13 mouse cellular contexts compared by ENCODE assay signal in the genomic region with DNA sequence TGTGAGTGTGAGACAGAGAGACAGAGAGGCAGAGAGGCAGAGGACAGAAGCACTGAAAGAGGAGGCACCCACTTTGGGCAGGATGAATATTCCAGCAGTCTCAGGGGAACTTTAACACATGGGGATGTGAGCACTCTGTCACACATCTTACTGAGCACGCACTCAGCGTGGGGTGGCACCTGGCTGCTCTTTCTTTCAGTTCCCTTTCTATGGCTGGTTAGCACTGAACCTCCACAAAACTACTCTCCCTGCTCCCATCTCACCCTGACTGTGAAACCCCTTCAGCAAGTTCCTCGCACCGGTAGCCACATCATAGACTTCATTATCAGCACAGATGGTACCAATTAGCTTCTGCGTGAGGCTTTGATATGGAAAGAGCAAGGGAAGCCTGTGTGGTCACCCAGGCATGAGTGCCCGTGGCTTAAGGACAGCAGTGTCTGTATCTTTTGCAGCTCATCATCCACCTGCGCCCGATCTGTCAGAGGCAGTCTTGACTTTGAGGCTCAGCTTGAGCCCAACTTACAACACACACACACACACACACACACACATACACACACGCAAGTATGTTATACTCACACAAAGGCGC. TPM values are rescaled to one million over a fixed set of nuclear protein-coding genes. Genes with fewer than 3 reads are reported as not detected.
DNase-seq lines count a peak whose midpoint lies in the region; ATAC-seq lines count a peak whose summit lies in the region.
"Had no signal": no experiment of that assay in that cellular context is flagged by ENCODE, and none has a peak within 500 bp of the region (broad histone marks: within the 10 kb centered on the region; RNA-seq: fewer than 3 reads in every experiment).

No protein-coding gene starts in this region.

- no peaks in the 10 kb centered on the region for H3K36me3 ChIP-seq in forebrain, embryonic 16.5 days (ENCODE audit: control insufficient read depth, insufficient read depth)
- H3K36me3 ChIP-seq in forebrain, embryonic 10.5 days (replicated peaks) = peaks cover 8% of the 10 kb centered on the region; the same call in 1 of the 2 replicates
- H3K36me3 ChIP-seq in hindbrain, embryonic 14.5 days (replicated peaks; ENCODE audit: control insufficient read depth, insufficient read depth) = peaks cover 5% of the 10 kb centered on the region
- no peaks in the 10 kb centered on the region; the same call in 1 of the 2 replicates for H3K36me3 ChIP-seq in kidney, embryonic 15.5 days

- H3K4me3 ChIP-seq in forebrain, embryonic 16.5 days (replicated peaks; ENCODE audit: low read length) = no peak overlapping the region
- no peak overlapping the region for H3K4me3 ChIP-seq in forebrain, embryonic 10.5 days
- no peak overlapping the region for H3K4me3 ChIP-seq in hindbrain, embryonic 14.5 days (replicated peaks; ENCODE audit: low read length)
- no peak overlapping the region for H3K4me3 ChIP-seq in kidney, embryonic 15.5 days (replicated peaks)

- H3K9ac ChIP-seq in forebrain, embryonic 16.5 days (replicated peaks; ENCODE audit: low read depth, low read length) = no peak overlapping the region
- H3K9ac ChIP-seq in hindbrain, embryonic 14.5 days = no peak overlapping the region
- no peak overlapping the region for H3K9ac ChIP-seq in kidney, embryonic 15.5 days

- H3K27ac ChIP-seq in forebrain, embryonic 16.5 days (ENCODE audit: low read length) = peak overlapping the region; percentile 14; the same call in 1 of the 2 replicates
- H3K27ac ChIP-seq in forebrain, embryonic 10.5 days = no peak overlapping the region
- peak overlapping the region; percentile 59; the same call in 1 of the 2 replicates for H3K27ac ChIP-seq in hindbrain, embryonic 14.5 days
- no peak overlapping the region for H3K27ac ChIP-seq in kidney, embryonic 15.5 days
- H3K27ac ChIP-seq: macrophage had no signal

- no peak for DNase-seq in forebrain, embryonic 10.5 days (ENCODE audit: extremely low spot score, low spot score)
- DNase-seq in thymus, postnatal 4 days = peak; percentile 27
- no peak for DNase-seq in thymus, postnatal 10 days (ENCODE audit: low spot score in 2 of 2)
- DNase-seq in hindbrain, embryonic 14.5 days (ENCODE audit: low spot score) = no peak
- DNase-seq in layer of hippocampus, adult 8-10 months (ENCODE audit: low spot score in 2 of 2) = no peak
- DNase-seq: heart, adult 18-20 months; heart, postnatal 36 days; kidney, adult 8-10 months; layer of hippocampus, adult 9-11 months; right cerebral cortex, adult 18-20 months had no signal

- H3K4me1 ChIP-seq in forebrain, embryonic 16.5 days (replicated peaks; ENCODE audit: control insufficient read depth, insufficient read depth, low read length) = peaks cover 20% of the 10 kb centered on the region
- H3K4me1 ChIP-seq in forebrain, embryonic 10.5 days = peaks cover 36% of the 10 kb centered on the region
- H3K4me1 ChIP-seq in hindbrain, embryonic 14.5 days (replicated peaks; ENCODE audit: control insufficient read depth, insufficient read depth, low read length) = peaks cover 9% of the 10 kb centered on the region; the same call in 1 of the 2 replicates
- H3K4me1 ChIP-seq in kidney, embryonic 15.5 days = 0 out of 2 replicates have a peak, but pooled peaks cover 3% of the 10 kb centered on the region

- peak; percentile 27; the same call in 1 of the 2 replicates for ATAC-seq in forebrain, embryonic 16.5 days
- ATAC-seq in hindbrain, embryonic 14.5 days (ENCODE audit: low FRiP score) = peak; percentile 59
- ATAC-seq in kidney, embryonic 15.5 days (replicated peaks; ENCODE audit: low FRiP score) = no peak

- no peaks in the 10 kb centered on the region for H3K9me3 ChIP-seq in forebrain, embryonic 16.5 days (ENCODE audit: control insufficient read depth, low read length)
- H3K9me3 ChIP-seq in forebrain, embryonic 10.5 days = no peaks in the 10 kb centered on the region
- no peaks in the 10 kb centered on the region for H3K9me3 ChIP-seq in hindbrain, embryonic 14.5 days (ENCODE audit: control insufficient read depth, low read length)
- no peaks in the 10 kb centered on the region for H3K9me3 ChIP-seq in kidney, embryonic 15.5 days (replicated peaks)

- H3K27me3 ChIP-seq in forebrain, embryonic 16.5 days (replicated peaks; ENCODE audit: control insufficient read depth, insufficient read depth, low read length) = no peaks in the 10 kb centered on the region
- no peaks in the 10 kb centered on the region for H3K27me3 ChIP-seq in forebrain, embryonic 10.5 days (ENCODE audit: poor library complexity, severe bottlenecking)
- no peaks in the 10 kb centered on the region for H3K27me3 ChIP-seq in hindbrain, embryonic 14.5 days (ENCODE audit: control insufficient read depth, insufficient read depth, low read length)
- no peaks in the 10 kb centered on the region for H3K27me3 ChIP-seq in kidney, embryonic 15.5 days

- H3K4me2 ChIP-seq in forebrain, embryonic 16.5 days (ENCODE audit: low read length) = no peak overlapping the region
- H3K4me2 ChIP-seq in hindbrain, embryonic 14.5 days (replicated peaks) = no peak overlapping the region
- no peak overlapping the region for H3K4me2 ChIP-seq in kidney, embryonic 15.5 days

- whole genome bisulfite sequencing in forebrain, embryonic 16.5 days = 51% methylated on average over 10 of the region's 10 CpGs
- WGBS in forebrain, embryonic 10.5 days = 68% methylated on average over 10 of the region's 10 CpGs
- 52% methylated on average over 10 of the region's 10 CpGs for WGBS in hindbrain, embryonic 14.5 days
- WGBS in kidney, embryonic 15.5 days = 57% methylated on average over 10 of the region's 10 CpGs

RNA-seq across cellular contexts. Expression of gene Ano10, which starts 52.3 kb away (rescaled TPM):
- polyA plus RNA-seq in forebrain, embryonic 16.5 days (2015; fragmentation: Nextera tagmentation; extraction: Ambion mirVana) = 34.9 and 35.0 TPM in 2 replicates
- polyA plus RNA-seq in forebrain, embryonic 10.5 days (2016; fragmentation: Nextera tagmentation; extraction: Ambion mirVana) = 29.9 and 31.1 TPM in 2 replicates
- 43.6 and 44.6 TPM in 2 replicates for polyA plus RNA-seq in hindbrain, embryonic 14.5 days (2014; fragmentation: Nextera tagmentation; extraction: Ambion mirVana)
- polyA plus RNA-seq in kidney, embryonic 15.5 days (2015; fragmentation: Nextera tagmentation; extraction: Ambion mirVana) = 32.0 and 36.2 TPM in 2 replicates
- 10 to 100 TPM; 20.0 to 29.5 (median 24.4) TPM for total RNA-seq in layer of hippocampus, adult 8-10 months (2022)

Comparison
In these comparisons a context has a peak if more than half of its experiments do, and no peak if none do; other contexts are left out.
1. H3K27ac ChIP-seq: peak in forebrain, embryonic 16.5 days (single experiment) and hindbrain, embryonic 14.5 days (single experiment); none in forebrain, embryonic 10.5 days (single experiment) and kidney, embryonic 15.5 days (single experiment).